In the genomic region with DNA sequence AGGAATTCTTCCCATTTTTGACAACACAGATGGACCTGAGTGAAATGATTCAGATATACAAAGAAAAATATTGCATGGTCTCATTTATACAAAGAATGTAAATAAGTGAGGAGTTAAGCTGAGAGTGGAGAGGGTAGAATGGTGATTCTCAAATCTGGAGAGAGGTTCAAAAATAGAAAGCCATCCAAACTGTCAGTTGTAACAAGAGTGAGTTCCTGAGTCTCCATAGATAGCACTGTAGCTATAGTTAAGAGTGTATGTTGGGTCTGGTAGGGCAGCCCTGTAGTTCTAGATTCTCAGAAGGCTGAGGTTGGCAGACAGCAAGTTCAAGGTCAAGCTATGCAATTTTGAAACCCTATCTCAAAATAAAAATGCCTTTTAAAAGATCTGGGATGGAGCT, we compare ENCODE assay signal across 24 mouse cellular contexts.
"Had no signal": no experiment of that assay in that cellular context is flagged by ENCODE, and none has a peak within 500 bp of the region (broad histone marks: within the 10 kb centered on the region; RNA-seq: fewer than 3 reads in every experiment).

No protein-coding gene starts in this region.

- H3K4me1 ChIP-seq: hindbrain, embryonic 13.5 days; hindbrain, embryonic 15.5 days; kidney, embryonic 15.5 days; limb, embryonic 13.5 days; limb, embryonic 15.5 days; liver, embryonic 12.5 days had no signal

- H3K27ac ChIP-seq: forebrain, embryonic 15.5 days; hindbrain, embryonic 13.5 days; hindbrain, embryonic 15.5 days; hindbrain, postnatal 0 days; kidney, embryonic 15.5 days; kidney, postnatal 0 days; limb, embryonic 13.5 days; limb, embryonic 15.5 days; liver, embryonic 12.5 days; liver, embryonic 14.5 days had no signal

- H3K9ac ChIP-seq: forebrain, embryonic 15.5 days; forebrain, postnatal 0 days; hindbrain, embryonic 13.5 days; hindbrain, embryonic 15.5 days; kidney, embryonic 15.5 days; limb, embryonic 13.5 days; limb, embryonic 15.5 days; liver, embryonic 12.5 days; liver, embryonic 14.5 days had no signal

- H3K9me3 ChIP-seq: forebrain, embryonic 15.5 days; hindbrain, embryonic 13.5 days; hindbrain, embryonic 15.5 days; kidney, embryonic 15.5 days; limb, embryonic 13.5 days; limb, embryonic 15.5 days; liver, embryonic 12.5 days had no signal

- ATAC-seq: forebrain, embryonic 15.5 days; forebrain, postnatal 0 days; hindbrain, postnatal 0 days; intestine, embryonic 16.5 days; liver, embryonic 12.5 days had no signal

- H3K27me3 ChIP-seq: forebrain, embryonic 15.5 days; hindbrain, embryonic 13.5 days; hindbrain, embryonic 15.5 days; kidney, embryonic 15.5 days; limb, embryonic 13.5 days; limb, embryonic 15.5 days; liver, embryonic 12.5 days had no signal

- H3K4me3 ChIP-seq: forebrain, embryonic 15.5 days; hindbrain, embryonic 13.5 days; hindbrain, embryonic 15.5 days; kidney, embryonic 15.5 days; limb, embryonic 13.5 days; limb, embryonic 15.5 days; liver, embryonic 12.5 days had no signal

- DNase-seq: forebrain, postnatal 0 days; gastrocnemius, postnatal 14 days; gastrocnemius, postnatal 36 days; heart, postnatal 10 days; kidney, adult 11 months; kidney, adult 2 months; kidney, adult 9 months; kidney, postnatal 14 days; kidney, postnatal 36 days; layer of hippocampus, adult 9-11 months; layer of hippocampus, postnatal 36 days; left cerebral cortex, postnatal 4 days; lung, adult 18-20 months had no signal

- H3K4me2 ChIP-seq: forebrain, embryonic 15.5 days; hindbrain, embryonic 13.5 days; hindbrain, embryonic 15.5 days; kidney, embryonic 15.5 days; limb, embryonic 13.5 days; limb, embryonic 15.5 days; liver, embryonic 12.5 days had no signal

- H3K36me3 ChIP-seq: forebrain, embryonic 15.5 days; hindbrain, embryonic 13.5 days; hindbrain, embryonic 15.5 days; liver, embryonic 12.5 days had no signal
